Mouse (Mus musculus) thymus, adult 2 months (tissue): ENCODE measurements around the gene Cfap57.

Source experiments
- CTCF ChIP-seq: fragments of 200-500 bp; IDR thresholded peaks from 2 replicates; pipeline ENCODE4 v1.5.1; 2012; ENCODE audit warnings: mild to moderate bottlenecking, control low read depth, low read length, moderate library complexity, borderline replicate concordance; ENCODE audit not compliant: control insufficient read depth, poor library complexity, insufficient read depth; ENCODE audit errors: extremely low read depth
- POLR2A ChIP-seq: fragments of 200-500 bp; IDR thresholded peaks from 2 replicates; pipeline ENCODE4 v1.6.1; 2012; ENCODE audit warnings: mild to moderate bottlenecking, low read length, control low read depth, moderate library complexity; ENCODE audit not compliant: control insufficient read depth, poor library complexity, insufficient read depth; ENCODE audit errors: extremely low read depth

DNA sequence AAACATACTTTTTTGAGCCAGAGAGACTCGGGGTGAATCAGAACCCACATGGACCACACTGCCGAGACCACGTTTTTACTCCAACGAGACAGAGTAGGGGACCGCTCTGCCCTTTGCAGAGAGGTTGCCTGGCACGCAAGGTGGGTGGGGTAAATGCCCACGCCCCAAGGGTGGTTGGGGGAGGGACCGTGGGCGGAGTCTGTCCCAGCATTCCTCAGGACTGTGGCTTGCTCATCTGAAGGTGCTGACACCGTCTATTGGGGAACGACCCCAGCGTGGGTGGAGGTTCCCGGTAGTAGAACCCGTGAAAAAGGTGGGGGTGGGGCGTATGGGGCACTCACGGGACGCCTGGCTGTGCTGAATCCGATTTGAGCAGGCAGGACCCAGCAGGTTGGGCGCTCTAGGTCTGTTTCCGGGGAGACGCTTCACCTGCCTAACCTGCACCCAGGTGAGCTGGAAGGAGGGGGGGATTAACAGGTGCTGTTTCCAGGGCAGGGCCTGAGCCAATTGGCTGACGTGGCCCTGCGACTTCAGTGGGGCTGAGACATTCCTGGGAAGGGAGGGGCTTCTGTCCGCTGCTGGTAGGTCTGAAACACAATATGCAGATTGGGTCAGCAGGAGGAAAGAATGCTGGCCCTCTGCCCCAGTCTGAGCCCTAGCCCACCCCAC, 76.9 kb downstream of the Cfap57 start, which contains the start of gene Tmem125:
- no peak for TF ChIP-seq CTCF
- TF ChIP-seq POLR2A: no peak
